Mouse (Mus musculus) liver, postnatal 0 days (tissue): ENCODE measurements around the gene Ctps2. TPM values are rescaled to one million over a fixed set of nuclear protein-coding genes. Genes with fewer than 3 reads are reported as not detected.
A peak's percentile ranks its signal among the peaks of the same experiment; 100 is the strongest.

Experiments used
- ATAC-seq: fragments of 200-750 bp; cut with Nextera tagmentation; 2 replicates; pipeline ENCODE4 v1.8.0; 2017; ENCODE audit warnings: mild to moderate bottlenecking, moderate library complexity
- DNase-seq: peaks from one replicate; pipeline ENCODE4 v3.0.0-alpha.2; 2016
- H3K27ac ChIP-seq: fragments of 300-500 bp; sonication (generic); 2 replicates; pipeline ENCODE4 v1.5.1; 2014; ENCODE audit warnings: antibody characterized with exemption, moderate library complexity, mild to moderate bottlenecking, low read depth
- H3K27me3 ChIP-seq: fragments of 300-500 bp; sonication (generic); 2 replicates; pipeline ENCODE4 v1.6.1; 2014; ENCODE audit warnings: low read length, control low read depth, mixed read lengths; ENCODE audit not compliant: insufficient read depth
- H3K36me3 ChIP-seq: fragments of 300-500 bp; sonication (generic); replicated peaks from 2 replicates; pipeline ENCODE4 v1.6.1; 2014; ENCODE audit warnings: mild to moderate bottlenecking, control low read depth, low read length, moderate library complexity, mixed read lengths; ENCODE audit not compliant: insufficient read depth
- H3K4me1 ChIP-seq: fragments of 300-500 bp; sonication (generic); 2 replicates; pipeline ENCODE4 v1.6.1; 2014; ENCODE audit warnings: antibody characterized with exemption, mild to moderate bottlenecking, control low read depth; ENCODE audit not compliant: insufficient read depth
- H3K4me2 ChIP-seq: fragments of 300-500 bp; sonication (generic); 2 replicates; pipeline ENCODE4 v1.6.1; 2014; ENCODE audit warnings: low read depth, mild to moderate bottlenecking, low read length, moderate library complexity, mixed read lengths
- H3K4me3 ChIP-seq: fragments of 300-500 bp; sonication (generic); 2 replicates; pipeline ENCODE4 v1.5.1; 2014; ENCODE audit warnings: low read depth, low read length
- H3K9ac ChIP-seq: fragments of 300-500 bp; sonication (generic); replicated peaks from 2 replicates; pipeline ENCODE4 v1.6.1; 2014; ENCODE audit warnings: mild to moderate bottlenecking, moderate library complexity
- H3K9me3 ChIP-seq: fragments of 300-500 bp; sonication (generic); 2 replicates; pipeline ENCODE4 v1.6.1; 2016; ENCODE audit warnings: mild to moderate bottlenecking, control low read depth, low read length, mixed read lengths
- CTCF ChIP-seq: sonication (generic); IDR thresholded peaks from 2 replicates; pipeline ENCODE4 v1.5.1; 2016; ENCODE audit warnings: antibody characterized with exemption, low read depth
- EP300 ChIP-seq: IDR thresholded peaks from 2 replicates; pipeline ENCODE4 v1.6.1; 2016; ENCODE audit warnings: antibody characterized with exemption, low read depth, mild to moderate bottlenecking
- WGBS: fragments of 180-500 bp; shearing (Covaris S2); extraction: QIAGEN DNeasy Blood & Tissue Kit; methylation state at CpG from one replicate; pipeline ENCODE4 v1.1.7; 2014; ENCODE audit not compliant: insufficient replicate concordance; 5-methylcytosine and 5-hydroxymethylcytosine counted together
- polyA plus RNA-seq: library from polyadenylated mRNA; unstranded; fragments of >200 nt; fragmentation: Nextera tagmentation; extraction: Ambion mirVana; gene quantifications from 2 replicates; pipeline ENCODE4 v1.2.1, GENCODE M21; 2015

Ctps2 gene
- polyA plus RNA-seq, 1 experiment from 2014 or later = 49.5 TPM

DNA sequence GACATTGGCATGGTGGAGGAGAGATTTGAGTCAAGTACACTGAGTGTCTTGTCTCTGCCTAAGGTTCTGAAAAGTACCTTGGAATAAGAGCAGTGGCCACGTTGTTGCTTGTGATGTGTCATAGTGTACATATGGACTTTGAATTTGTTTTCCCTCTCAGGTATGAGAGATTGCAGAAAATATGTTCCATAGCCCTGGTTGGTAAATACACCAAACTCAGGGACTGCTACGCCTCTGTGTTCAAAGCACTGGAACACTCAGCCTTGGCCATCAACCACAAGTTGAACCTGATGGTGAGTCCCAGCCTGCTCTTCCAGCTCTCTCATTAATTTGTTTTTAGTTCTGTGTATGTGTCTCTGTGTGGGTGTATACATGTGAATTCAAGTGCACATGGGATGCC is 30.4 kb downstream of the Ctps2 start:
- no peaks in the 10 kb centered on the region for H3K9me3 ChIP-seq
- DNase-seq (no peak), ATAC-seq (peak; percentile 92)
- peaks cover 5% of the 10 kb centered on the region; the same call in 1 of the 2 replicates for H3K36me3 ChIP-seq
- 63% methylated on average over 2 of the region's 2 CpGs for WGBS
- H3K27ac ChIP-seq = peak overlapping the region; percentile 67
- no peak overlapping the region for H3K9ac ChIP-seq
- no peaks in the 10 kb centered on the region for H3K27me3 ChIP-seq
- no peak overlapping the region for H3K4me3 ChIP-seq
- TF ChIP-seq EP300 (peak; percentile 43; the same call in 1 of the 2 replicates), CTCF (no peak)
- H3K4me1 ChIP-seq = no peaks in the 10 kb centered on the region
- H3K4me2 ChIP-seq = no peak overlapping the region

DNA sequence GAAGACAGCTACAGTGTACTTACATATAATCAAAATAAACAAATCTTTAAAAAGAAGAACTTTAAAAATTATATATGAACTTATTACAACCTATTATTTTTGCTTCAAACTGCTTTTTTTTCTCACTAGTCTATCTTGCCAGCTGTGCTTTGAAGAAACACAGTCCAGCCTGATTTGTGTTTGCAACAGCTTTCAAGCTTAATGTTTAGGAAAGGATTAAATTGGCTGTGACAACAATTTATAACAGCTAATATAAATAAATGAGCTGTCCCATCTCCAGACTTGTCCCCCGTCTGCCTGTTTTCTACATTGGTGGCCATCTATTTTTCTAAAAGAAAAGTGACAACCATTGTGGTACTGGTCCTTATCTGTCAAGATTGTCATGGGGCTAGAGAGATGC is 41.0 kb downstream of the Ctps2 start:
- TF ChIP-seq EP300 (no peak), CTCF (no peak)
- Histone ChIP-seq H3K4me1 (no peaks in the 10 kb centered on the region), H3K9ac (no peak overlapping the region), H3K4me2 (no peak overlapping the region), H3K27me3 (no peaks in the 10 kb centered on the region), H3K36me3 (no peaks in the 10 kb centered on the region), H3K4me3 (no peak overlapping the region), H3K27ac (no peak overlapping the region), H3K9me3 (no peaks in the 10 kb centered on the region)
- ATAC-seq (no peak), DNase-seq (no peak)
- WGBS = 83% methylated on average over 1 of the region's 1 CpGs

- no peak overlapping the region for H3K4me3 ChIP-seq
- WGBS = 28% methylated on average over 3 of the region's 3 CpGs
- H3K36me3 ChIP-seq = no peaks in the 10 kb centered on the region
- DNase-seq = peak; percentile 17
- H3K9me3 ChIP-seq = no peaks in the 10 kb centered on the region
- no peaks in the 10 kb centered on the region for H3K27me3 ChIP-seq
- no peaks in the 10 kb centered on the region for H3K4me1 ChIP-seq
- no peak for ATAC-seq
- TF ChIP-seq EP300 (no peak), CTCF (peak; percentile 57)
- H3K9ac ChIP-seq = no peak overlapping the region
- no peak overlapping the region for H3K27ac ChIP-seq
- no peak overlapping the region for H3K4me2 ChIP-seq
Measured at GRCm38 (mm10) chrX:162949811-162950439, 48.9 kb downstream of the Ctps2 start.

DNA sequence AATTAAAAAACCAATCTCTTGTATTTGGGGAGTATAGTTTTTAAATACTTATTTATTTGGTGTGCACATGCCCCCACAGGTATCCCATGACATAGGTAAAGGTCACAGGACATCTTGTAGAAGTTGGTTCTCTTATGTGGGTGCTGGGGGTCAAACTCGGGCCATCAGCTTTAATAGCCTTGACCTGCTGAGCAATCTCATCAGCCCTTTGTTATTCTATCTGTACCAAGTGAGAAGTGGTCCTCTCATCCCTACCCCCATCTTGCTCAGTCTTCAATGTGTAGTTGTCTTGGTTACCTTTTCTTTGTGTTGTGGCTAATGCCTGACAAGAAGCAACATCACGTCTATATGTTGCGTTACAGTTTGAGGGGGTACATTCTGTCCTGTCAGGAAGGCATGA is 56.9 kb downstream of the Ctps2 start:
- H3K27ac ChIP-seq = no peak overlapping the region
- TF ChIP-seq CTCF (no peak), EP300 (no peak)
- 76% methylated on average over 3 of the region's 3 CpGs for WGBS
- DNase-seq (no peak), ATAC-seq (no peak)
- no peak overlapping the region for H3K9ac ChIP-seq
- H3K4me1 ChIP-seq = no peaks in the 10 kb centered on the region
- H3K36me3 ChIP-seq = no peaks in the 10 kb centered on the region
- H3K4me3 ChIP-seq = no peak overlapping the region
- no peaks in the 10 kb centered on the region for H3K27me3 ChIP-seq
- no peaks in the 10 kb centered on the region for H3K9me3 ChIP-seq
- H3K4me2 ChIP-seq = no peak overlapping the region

GRCm38 (mm10) chrX:162963840-162964239 is 62.8 kb downstream of the Ctps2 start:
- H3K36me3 ChIP-seq = no peaks in the 10 kb centered on the region
- H3K4me3 ChIP-seq = no peak overlapping the region
- no peak for DNase-seq
- no peak for ATAC-seq
- TF ChIP-seq EP300 (no peak), CTCF (no peak)
- H3K4me2 ChIP-seq = no peak overlapping the region
- H3K27ac ChIP-seq = no peak overlapping the region
- H3K9ac ChIP-seq = no peak overlapping the region
- H3K27me3 ChIP-seq = no peaks in the 10 kb centered on the region
- 66% methylated on average over 4 of the region's 4 CpGs for WGBS
- no peaks in the 10 kb centered on the region for H3K4me1 ChIP-seq
- H3K9me3 ChIP-seq = no peaks in the 10 kb centered on the region

DNA sequence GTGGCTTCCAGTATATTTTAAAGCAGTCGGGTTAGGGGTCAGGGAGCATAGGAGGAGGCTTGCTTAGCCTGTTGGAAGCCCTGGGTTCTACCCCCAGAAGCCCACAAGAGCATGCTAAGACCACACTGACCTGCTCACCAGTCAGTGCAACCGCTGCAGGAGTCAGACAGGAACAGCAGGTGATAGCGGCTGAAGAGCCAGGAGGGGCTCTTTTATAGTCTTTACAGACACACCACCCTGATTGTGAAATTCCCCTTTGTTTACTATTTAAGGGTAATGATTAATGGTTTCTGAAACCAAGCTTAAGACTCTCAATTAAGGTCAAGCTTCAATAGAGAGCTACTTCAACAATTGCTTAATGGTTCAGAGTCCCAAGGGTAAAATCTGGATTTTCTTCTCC is 63.3 kb downstream of the Ctps2 start, which contains the start of gene S100g:
Gene S100g, minus strand, starts transcription at position 217 of the 400 bp plus-strand sequence.
- no peak for DNase-seq
- Histone ChIP-seq H3K4me3 (no peak within 1 kb of the TSS), H3K4me1 (no peaks in the 10 kb centered on the region), H3K27me3 (no peaks in the 10 kb centered on the region), H3K9ac (no peak within 1 kb of the TSS), H3K4me2 (no peak within 1 kb of the TSS), H3K36me3 (no peaks in the 10 kb centered on the region), H3K9me3 (no peaks in the 10 kb centered on the region), H3K27ac (no peak within 1 kb of the TSS)
- 70% methylated on average over 3 of the region's 3 CpGs for WGBS
- ATAC-seq = peak; percentile 57
- TF ChIP-seq EP300 (no peak), CTCF (no peak)

GRCm38 (mm10) chrX:162967456-162967855 is 66.4 kb downstream of the Ctps2 start:
- no peaks in the 10 kb centered on the region for H3K36me3 ChIP-seq
- DNase-seq (no peak), ATAC-seq (no peak)
- H3K4me2 ChIP-seq = no peak overlapping the region
- whole genome bisulfite sequencing = 58% methylated on average over 8 of the region's 8 CpGs
- no peak overlapping the region for H3K4me3 ChIP-seq
- no peaks in the 10 kb centered on the region for H3K27me3 ChIP-seq
- no peaks in the 10 kb centered on the region for H3K9me3 ChIP-seq
- H3K27ac ChIP-seq = no peak overlapping the region
- no peak for TF ChIP-seq CTCF
- no peak for TF ChIP-seq EP300
- no peak overlapping the region for H3K9ac ChIP-seq
- no peaks in the 10 kb centered on the region for H3K4me1 ChIP-seq
